Mouse (Mus musculus): ENCODE measurements around the gene Gapvd1.

Gapvd1 gene

DNA sequence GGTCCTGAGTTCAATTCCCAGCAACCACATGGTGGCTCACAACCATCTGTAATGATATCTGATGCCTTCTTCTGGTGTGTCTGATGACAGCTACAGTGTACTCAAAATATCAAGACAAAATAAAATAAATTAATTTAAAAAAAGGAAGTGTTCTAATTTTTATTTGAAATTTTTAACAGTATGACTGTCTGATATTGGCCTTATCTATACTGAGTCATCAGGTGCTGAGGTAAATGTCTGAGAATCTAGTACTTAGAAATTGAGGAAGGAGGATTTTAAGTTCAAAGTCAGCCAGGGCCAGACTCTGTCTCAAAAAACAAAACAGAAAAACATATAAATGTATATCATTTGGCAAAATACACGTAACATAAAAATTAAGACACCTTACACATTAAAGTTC lies 46.4 kb downstream of the Gapvd1 start:
- DNase-seq (ENCODE audit: low spot score), result no peak

DNA sequence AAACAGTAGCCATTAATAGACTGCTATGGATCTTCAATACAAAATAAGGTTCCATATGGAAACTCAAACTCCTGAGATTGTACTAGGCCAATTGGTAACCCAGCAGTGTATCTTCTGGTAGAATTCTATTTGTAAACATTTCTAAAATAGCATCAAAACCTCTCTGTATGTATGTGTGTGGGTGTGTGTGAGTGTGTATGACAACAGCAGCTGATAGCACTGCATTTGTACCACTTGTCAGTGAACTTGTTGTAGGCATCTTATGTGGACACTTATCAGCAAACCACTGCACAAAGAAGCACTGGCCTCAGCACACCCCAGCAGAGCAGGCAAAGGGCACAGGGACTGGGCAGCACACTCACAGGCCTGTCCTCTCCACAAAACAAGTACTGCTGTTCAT lies 58.4 kb downstream of the Gapvd1 start:
- no peak for DNase-seq (ENCODE audit: low spot score)

DNA sequence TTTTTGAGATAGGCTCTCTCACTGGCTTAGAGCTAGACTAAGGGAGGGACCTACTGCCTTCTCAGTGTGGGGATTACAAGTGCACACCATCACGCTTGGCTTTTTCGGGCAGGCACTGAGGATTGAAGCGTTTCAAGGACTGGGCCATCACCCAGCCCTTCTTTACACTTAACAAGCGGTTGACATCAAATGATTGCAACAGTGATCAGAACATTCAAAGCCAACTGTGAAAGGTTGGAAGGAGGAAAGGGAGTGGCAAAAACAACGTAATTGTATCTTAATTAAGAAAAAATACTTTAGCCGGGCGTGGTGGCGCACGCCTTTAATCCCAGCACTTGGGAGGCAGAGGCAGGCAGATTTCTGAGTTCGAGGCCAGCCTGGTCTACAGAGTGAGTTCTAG lies 62.2 kb downstream of the Gapvd1 start:
- DNase-seq (ENCODE audit: low spot score), result no peak

DNA sequence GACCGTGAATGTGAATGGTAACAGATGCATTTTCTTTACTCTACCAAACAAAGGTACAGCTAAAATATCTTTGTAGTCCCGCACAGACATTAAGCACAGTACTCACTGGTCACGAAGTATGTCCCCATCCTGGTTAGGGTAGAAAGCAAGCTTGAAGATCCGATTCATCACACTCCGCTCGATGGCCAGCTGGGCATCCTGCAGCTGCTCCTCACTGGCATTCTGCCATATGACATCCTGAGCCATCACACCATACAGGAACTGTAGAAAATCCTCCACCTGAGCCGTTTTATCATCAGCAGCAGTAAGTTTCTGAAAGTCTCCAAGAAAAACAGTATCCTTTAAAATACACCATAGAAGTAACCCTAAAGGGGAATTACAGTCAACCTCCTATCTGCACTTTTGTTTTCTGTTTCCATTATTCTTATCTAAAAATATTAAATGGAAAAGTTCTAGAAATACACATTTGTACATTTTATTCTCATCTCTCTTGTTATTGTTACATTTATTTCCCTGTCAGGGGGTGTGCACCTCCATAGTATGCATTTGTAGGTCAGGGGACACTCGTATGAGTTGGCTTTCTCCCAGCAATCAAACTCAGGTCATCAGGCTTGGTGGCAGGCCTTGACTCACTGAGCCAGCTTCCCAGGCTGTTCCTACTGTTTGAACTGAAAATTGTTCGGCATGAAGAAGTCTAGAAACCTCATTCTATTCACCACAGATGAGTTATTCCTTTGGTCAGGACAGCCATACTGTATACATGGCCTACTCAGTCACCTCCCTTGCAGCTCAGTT lies 70.8 kb downstream of the Gapvd1 start:
- DNase-seq (ENCODE audit: low spot score), result no peak

DNA sequence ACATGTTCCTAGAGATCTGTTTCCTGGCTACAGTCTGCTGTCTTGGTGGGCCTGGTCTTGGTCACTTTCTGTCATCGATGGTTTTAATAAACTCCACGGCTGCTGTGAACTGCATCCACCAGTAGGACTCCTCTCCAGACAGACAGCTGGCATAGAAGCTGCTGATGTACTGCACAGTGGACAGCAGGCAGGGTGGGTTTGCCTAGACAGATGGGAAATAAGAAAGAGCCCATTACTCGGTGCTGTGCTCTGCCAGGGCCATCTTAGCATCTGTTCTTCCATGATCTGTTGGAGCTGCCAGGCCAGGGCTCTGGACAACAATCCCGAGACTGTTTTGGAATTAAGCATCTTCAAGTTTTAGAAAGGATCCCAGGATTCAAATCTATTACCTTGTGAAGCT lies 77.1 kb downstream of the Gapvd1 start:
- DNase-seq (ENCODE audit: low spot score), result no peak

DNA sequence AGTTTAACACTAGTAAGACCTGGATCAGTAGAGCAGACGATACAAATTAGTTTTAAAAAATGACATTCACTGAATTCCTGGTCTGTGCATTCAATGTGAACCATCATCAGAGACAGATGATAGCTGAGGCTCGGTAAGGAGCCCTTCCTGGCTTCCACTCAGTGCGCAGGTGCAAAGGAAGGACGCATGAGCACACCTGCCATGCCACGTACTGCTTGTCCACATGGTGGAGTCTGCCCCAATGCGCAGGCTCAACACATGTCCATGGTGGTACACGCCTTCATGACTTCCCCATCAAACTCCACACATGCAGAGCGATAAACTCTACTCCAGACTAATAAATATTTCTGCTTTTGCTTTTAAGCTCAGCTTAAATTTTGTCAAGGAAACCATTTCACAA lies 78.0 kb downstream of the Gapvd1 start:
- no peak for DNase-seq (ENCODE audit: low spot score)

DNA sequence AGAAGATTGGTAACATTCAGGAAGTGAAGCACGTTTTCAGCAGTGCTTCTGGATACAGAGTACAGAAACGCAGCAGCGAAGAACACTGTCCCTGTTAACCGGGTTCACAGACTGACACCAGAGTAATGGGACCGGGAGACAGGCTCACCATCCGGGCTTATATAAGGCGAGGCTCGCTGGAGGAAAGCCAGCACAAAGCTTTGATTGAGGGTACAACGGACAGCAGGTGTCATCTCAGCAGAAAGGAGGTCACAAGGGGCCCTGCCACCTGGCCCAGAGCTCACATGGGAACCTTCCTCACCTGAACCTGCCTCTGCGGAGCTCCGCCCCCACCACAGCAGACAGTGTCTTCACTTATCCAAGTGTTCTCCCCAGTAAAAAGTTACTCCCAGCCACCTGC lies 81.2 kb downstream of the Gapvd1 start:
- no peak for DNase-seq (ENCODE audit: low spot score)

GRCm38 (mm10) chr2:34671385-34672026 lies 83.5 kb downstream of the Gapvd1 start:
- peak; percentile 54 for DNase-seq (ENCODE audit: low spot score)

GRCm38 (mm10) chr2:34670470-34670869 lies 84.6 kb downstream of the Gapvd1 start:
- DNase-seq (ENCODE audit: low spot score), result no peak

DNA sequence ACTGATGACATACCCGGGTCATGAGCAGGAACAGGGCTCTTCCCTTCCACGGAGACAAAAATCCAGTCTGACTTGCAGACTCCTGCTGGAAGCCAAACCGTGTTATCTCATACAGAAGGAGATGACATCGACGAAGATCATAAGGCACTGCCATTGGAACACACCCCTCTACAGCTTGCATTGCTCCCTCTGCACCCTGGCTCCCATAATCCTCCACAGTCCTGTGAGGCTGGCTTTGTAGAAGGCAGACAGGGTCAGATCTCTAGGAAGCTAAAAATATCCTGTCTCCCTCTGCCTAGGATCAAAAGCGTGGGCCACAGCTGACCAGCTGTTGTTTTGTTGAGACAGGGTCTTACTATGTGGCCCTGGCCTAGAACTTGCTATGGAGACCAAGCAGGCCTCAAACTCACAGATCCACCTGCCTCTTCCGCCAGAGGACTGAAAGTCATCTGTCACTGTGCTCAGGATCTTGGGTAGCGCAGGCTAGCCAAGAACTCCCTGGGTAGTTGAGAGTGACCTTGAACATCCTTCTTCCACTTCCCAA lies 85.8 kb downstream of the Gapvd1 start:
- no peak for DNase-seq (ENCODE audit: low spot score)

- DNase-seq (ENCODE audit: low spot score), result no peak
Observed at GRCm38 (mm10) chr2:34668440-34669191, 86.4 kb downstream of the Gapvd1 start.

DNA sequence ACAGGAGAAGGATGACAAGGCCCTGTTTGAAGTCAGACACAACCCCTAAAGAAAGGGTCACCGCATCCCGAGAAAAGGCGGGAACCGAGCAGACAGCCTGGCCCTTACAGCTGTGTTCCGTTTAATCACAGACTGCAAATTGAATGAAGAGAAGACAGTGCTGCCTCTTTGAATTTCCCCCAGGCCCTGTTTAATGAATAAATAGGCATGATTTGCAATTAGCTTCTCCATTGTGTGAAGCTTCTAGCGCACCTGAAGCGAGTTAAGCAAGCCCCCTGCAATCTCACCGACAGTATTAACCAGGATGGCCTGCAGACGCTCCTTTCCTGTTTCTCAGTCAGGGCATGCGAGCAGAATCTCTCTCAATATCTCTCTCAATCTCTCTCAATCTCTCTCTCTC lies 87.2 kb downstream of the Gapvd1 start:
- no peak for DNase-seq (ENCODE audit: low spot score)

- no peak for DNase-seq (ENCODE audit: low spot score)
Observed at GRCm38 (mm10) chr2:34647410-34647809, 107.6 kb downstream of the Gapvd1 start.

- no peak for DNase-seq (ENCODE audit: low spot score)
Observed at GRCm38 (mm10) chr2:34646541-34646865, 108.5 kb downstream of the Gapvd1 start.

- DNase-seq (ENCODE audit: low spot score), result peak; percentile 89
Observed at GRCm38 (mm10) chr2:34645851-34646540, 109.0 kb downstream of the Gapvd1 start.

GRCm38 (mm10) chr2:34644571-34645526 lies 110.2 kb downstream of the Gapvd1 start:
- no peak for DNase-seq (ENCODE audit: low spot score)

DNA sequence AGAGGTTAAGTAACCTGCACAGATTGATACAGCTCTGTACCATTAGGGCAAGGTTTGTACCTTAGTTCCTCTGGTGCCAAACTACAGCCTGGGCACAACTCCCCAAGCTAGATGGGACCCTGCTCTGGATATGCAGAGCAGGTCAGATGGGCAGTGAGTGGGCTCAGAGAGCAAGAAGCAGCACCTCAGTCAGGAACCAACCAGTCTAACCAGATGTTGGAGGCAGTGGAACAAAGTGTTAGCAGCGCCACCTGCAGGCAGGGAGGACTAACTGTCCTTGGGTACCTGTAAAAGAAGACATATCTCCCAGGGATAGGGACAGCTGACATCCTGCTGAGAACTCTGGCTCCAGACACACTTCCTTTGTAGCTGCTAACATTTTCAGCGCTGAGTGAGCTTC lies 112.7 kb downstream of the Gapvd1 start:
- DNase-seq (ENCODE audit: low spot score), result peak; percentile 67

GRCm38 (mm10) chr2:34639725-34640124 lies 115.3 kb downstream of the Gapvd1 start:
- DNase-seq (ENCODE audit: low spot score), result no peak

- DNase-seq (ENCODE audit: low spot score), result peak; percentile 95
Observed at GRCm38 (mm10) chr2:34638955-34639650, 115.9 kb downstream of the Gapvd1 start.

All from testis, postnatal 10 days (tissue).